Mouse (Mus musculus) cerebellum, postnatal 36 days (tissue): ENCODE data around the gene Rps15.

ENCODE experiments used
- DNase-seq, 2 experiments: peaks; one replicate each; pipeline ENCODE4 v3.0.0; 2021 to 2022; ENCODE audit warnings: mixed read lengths in 2 of 2

Rps15 gene

GRCm38 (mm10) chr10:80342305-80342748 lies 50.1 kb downstream of the Rps15 start:
- DNase-seq: no peak

DNA sequence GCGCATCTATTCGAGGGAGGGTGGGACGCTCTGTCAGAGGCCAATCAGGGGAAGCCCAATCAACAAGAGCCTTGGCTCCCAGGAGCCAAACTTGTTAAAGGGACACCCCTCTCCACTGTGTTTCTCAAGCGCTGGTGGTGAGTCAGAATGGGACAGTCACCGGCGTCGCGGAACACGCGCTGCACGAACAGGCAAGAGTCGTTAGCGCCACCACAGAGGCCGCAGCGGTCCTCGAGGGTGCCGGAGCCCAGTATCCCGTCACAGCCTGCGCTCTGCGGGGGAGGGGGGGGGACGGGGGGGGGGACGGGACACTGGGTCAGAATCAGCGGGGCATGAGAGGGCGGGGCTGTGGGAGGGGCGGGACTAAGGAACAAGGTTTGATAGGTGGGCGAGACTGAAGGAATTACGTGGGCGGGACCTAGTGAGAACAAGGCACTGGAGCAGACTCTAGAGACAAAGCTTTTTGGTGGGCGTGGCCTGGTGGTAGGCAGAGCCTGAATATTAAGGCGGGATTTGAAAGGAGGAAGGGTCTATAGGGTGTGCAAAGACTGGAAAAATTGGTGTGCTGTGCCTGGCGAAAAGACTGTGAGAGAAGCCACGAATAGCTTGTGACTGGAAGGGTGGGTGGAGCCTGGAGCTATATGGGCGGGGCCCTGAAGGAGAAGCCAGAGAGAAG lies 50.6 kb downstream of the Rps15 start:
- DNase-seq: no peak

- no peak for DNase-seq
These were observed 51.2 kb downstream of the Rps15 start for GRCm38 (mm10) chr10:80343425-80343895.
